Mouse (Mus musculus): ENCODE data around the gene Uvrag. TPM values are rescaled to one million over a fixed set of nuclear protein-coding genes. Genes with fewer than 3 reads are reported as not detected.

Uvrag gene
- polyA plus RNA-seq, 1 experiment from 2014 or later, result 25.1 TPM

GRCm38 (mm10) chr7:99147494-99147893 is 6.6 kb upstream of the Uvrag start:
- Histone ChIP-seq H3K4me1 (ENCODE audit: insufficient read depth) (peaks cover 4% of the 10 kb centered on the region; the same call in 1 of the 2 replicates), H3K27ac (ENCODE audit: low read depth) (no peak overlapping the region), H3K9me3 (ENCODE audit: low read depth, low read length) (no peaks in the 10 kb centered on the region), H3K9ac (no peak overlapping the region), H3K36me3 (ENCODE audit: insufficient read depth) (no peaks in the 10 kb centered on the region), H3K27me3 (ENCODE audit: insufficient read depth, low read length) (no peaks in the 10 kb centered on the region), H3K4me2 (no peak overlapping the region), H3K4me3 (ENCODE audit: low read depth, low read length) (no peak overlapping the region)
- no peak for ATAC-seq (ENCODE audit: insufficient read depth)
- TF ChIP-seq CTCF (IDR thresholded peaks at IDR 0.05; ENCODE audit: low read depth), result no peak
- no peak for DNase-seq
- WGBS, result 70% methylated on average over 7 of the region's 7 CpGs

GRCm38 (mm10) chr7:99146906-99147305 is 6.0 kb upstream of the Uvrag start:
- Histone ChIP-seq H3K27ac (ENCODE audit: low read depth) (no peak overlapping the region), H3K4me1 (ENCODE audit: insufficient read depth) (peaks cover 4% of the 10 kb centered on the region; the same call in 1 of the 2 replicates), H3K4me2 (no peak overlapping the region), H3K9me3 (ENCODE audit: low read depth, low read length) (no peaks in the 10 kb centered on the region), H3K4me3 (ENCODE audit: low read depth, low read length) (no peak overlapping the region), H3K36me3 (ENCODE audit: insufficient read depth) (no peaks in the 10 kb centered on the region), H3K9ac (no peak overlapping the region), H3K27me3 (ENCODE audit: insufficient read depth, low read length) (no peaks in the 10 kb centered on the region)
- ATAC-seq (ENCODE audit: insufficient read depth) (no peak), DNase-seq (no peak)
- no peak for TF ChIP-seq CTCF (IDR thresholded peaks at IDR 0.05; ENCODE audit: low read depth)
- WGBS, result 59% methylated on average over 7 of the region's 7 CpGs

DNA sequence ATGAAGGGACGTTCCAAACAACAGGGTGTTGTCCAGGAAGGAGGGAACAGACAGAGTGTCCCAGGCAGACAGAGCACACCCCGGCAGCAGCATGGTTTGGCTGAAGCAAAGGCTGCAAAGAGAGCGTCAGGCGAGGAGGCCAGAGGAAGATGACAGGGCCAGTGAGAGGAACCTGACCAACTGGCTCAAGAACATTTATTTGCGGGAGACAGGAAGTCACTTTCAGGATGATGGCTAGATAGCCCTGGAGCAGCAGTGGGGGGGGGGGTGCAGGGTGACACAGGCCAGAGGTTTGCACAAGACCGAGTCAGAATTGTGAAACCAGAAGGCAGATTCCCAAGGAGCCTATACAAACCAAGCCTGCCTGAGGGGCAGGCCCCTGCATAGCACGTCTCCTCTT is 5.1 kb upstream of the Uvrag start:
- TF ChIP-seq CTCF (IDR thresholded peaks at IDR 0.05; ENCODE audit: low read depth), result no peak
- Histone ChIP-seq H3K27ac (ENCODE audit: low read depth) (no peak overlapping the region), H3K4me3 (ENCODE audit: low read depth, low read length) (no peak overlapping the region), H3K36me3 (ENCODE audit: insufficient read depth) (no peaks in the 10 kb centered on the region), H3K9ac (no peak overlapping the region), H3K9me3 (ENCODE audit: low read depth, low read length) (no peaks in the 10 kb centered on the region), H3K27me3 (ENCODE audit: insufficient read depth, low read length) (no peaks in the 10 kb centered on the region), H3K4me1 (ENCODE audit: insufficient read depth) (peaks cover 4% of the 10 kb centered on the region; the same call in 1 of the 2 replicates), H3K4me2 (no peak overlapping the region)
- ATAC-seq (ENCODE audit: insufficient read depth), result no peak
- peak; percentile 42 for DNase-seq
- WGBS, result 26% methylated on average over 7 of the region's 7 CpGs

DNA sequence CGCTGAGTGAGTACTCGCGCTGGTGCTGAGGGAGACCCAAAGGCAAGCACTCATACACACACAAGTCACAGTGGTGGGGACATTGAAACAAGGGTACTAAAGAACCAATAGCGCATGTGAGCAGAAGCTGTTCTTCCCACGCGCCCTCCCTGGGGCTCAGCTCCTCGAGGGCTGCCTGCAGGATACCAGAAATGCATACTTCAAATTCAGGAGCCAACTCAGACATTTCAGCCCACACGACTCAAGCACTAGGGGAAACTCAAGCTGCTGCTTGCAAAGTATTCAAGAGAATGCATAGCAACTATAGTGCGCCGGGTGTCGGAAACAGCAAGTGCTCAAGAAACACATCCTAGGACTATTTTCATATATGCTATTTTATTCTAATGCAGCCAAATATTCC is 3.7 kb upstream of the Uvrag start:
- no peak for TF ChIP-seq CTCF (IDR thresholded peaks at IDR 0.05; ENCODE audit: low read depth)
- Histone ChIP-seq H3K27ac (ENCODE audit: low read depth) (no peak overlapping the region), H3K4me3 (ENCODE audit: low read depth, low read length) (no peak overlapping the region), H3K36me3 (ENCODE audit: insufficient read depth) (no peaks in the 10 kb centered on the region), H3K9me3 (ENCODE audit: low read depth, low read length) (no peaks in the 10 kb centered on the region), H3K4me2 (no peak overlapping the region), H3K4me1 (ENCODE audit: insufficient read depth) (peaks cover 6% of the 10 kb centered on the region; the same call in 1 of the 2 replicates), H3K27me3 (ENCODE audit: insufficient read depth, low read length) (no peaks in the 10 kb centered on the region), H3K9ac (no peak overlapping the region)
- WGBS, result 52% methylated on average over 11 of the region's 11 CpGs
- ATAC-seq (ENCODE audit: insufficient read depth) (no peak), DNase-seq (peak; percentile 24)

DNA sequence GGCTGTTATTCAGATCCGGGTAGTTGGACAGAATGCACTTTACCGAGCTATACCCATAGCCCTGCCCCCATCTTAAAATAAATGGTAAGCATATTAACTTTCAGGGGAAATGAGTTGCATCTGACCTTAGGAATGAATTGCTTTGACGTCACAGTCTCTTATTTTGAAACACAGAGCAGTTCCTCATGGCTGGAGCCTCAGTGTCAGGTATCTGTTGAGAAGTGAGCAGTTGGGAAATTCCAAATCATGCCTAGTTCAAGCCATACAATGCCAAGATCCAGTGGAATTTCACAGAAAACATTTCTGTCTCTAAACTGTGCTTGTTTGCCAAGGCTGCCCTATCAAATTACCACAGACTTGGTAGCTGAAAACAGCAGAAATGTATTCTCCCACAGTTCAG is 2.3 kb upstream of the Uvrag start:
- TF ChIP-seq CTCF (IDR thresholded peaks at IDR 0.05; ENCODE audit: low read depth), result no peak
- peaks cover 13% of the 10 kb centered on the region; the same call in 1 of the 2 replicates for H3K4me1 ChIP-seq (ENCODE audit: insufficient read depth)
- no peaks in the 10 kb centered on the region for H3K9me3 ChIP-seq (ENCODE audit: low read depth, low read length)
- no peak overlapping the region for H3K4me2 ChIP-seq
- H3K9ac ChIP-seq, result no peak overlapping the region
- ATAC-seq (ENCODE audit: insufficient read depth) (no peak), DNase-seq (no peak)
- no peaks in the 10 kb centered on the region for H3K36me3 ChIP-seq (ENCODE audit: insufficient read depth)
- H3K27me3 ChIP-seq (ENCODE audit: insufficient read depth, low read length), result no peaks in the 10 kb centered on the region
- no peak overlapping the region for H3K4me3 ChIP-seq (ENCODE audit: low read depth, low read length)
- WGBS, result 65% methylated on average over 3 of the region's 3 CpGs
- no peak overlapping the region for H3K27ac ChIP-seq (ENCODE audit: low read depth)

- Histone ChIP-seq H3K9me3 (ENCODE audit: low read depth, low read length) (no peaks in the 10 kb centered on the region), H3K9ac (peak overlapping the region; percentile 14), H3K27ac (ENCODE audit: low read depth) (no peak overlapping the region), H3K4me2 (peak overlapping the region; percentile 83), H3K36me3 (ENCODE audit: insufficient read depth) (no peaks in the 10 kb centered on the region), H3K27me3 (ENCODE audit: insufficient read depth, low read length) (no peaks in the 10 kb centered on the region), H3K4me3 (ENCODE audit: low read depth, low read length) (peak overlapping the region; percentile 98), H3K4me1 (ENCODE audit: insufficient read depth) (peaks cover 13% of the 10 kb centered on the region; the same call in 1 of the 2 replicates)
- WGBS, result 29% methylated on average over 12 of the region's 12 CpGs
- ATAC-seq (ENCODE audit: insufficient read depth), result no peak
- no peak for TF ChIP-seq CTCF (IDR thresholded peaks at IDR 0.05; ENCODE audit: low read depth)
- no peak for DNase-seq
Observed at GRCm38 (mm10) chr7:99141919-99142606, 1.1 kb upstream of the Uvrag start.

DNA sequence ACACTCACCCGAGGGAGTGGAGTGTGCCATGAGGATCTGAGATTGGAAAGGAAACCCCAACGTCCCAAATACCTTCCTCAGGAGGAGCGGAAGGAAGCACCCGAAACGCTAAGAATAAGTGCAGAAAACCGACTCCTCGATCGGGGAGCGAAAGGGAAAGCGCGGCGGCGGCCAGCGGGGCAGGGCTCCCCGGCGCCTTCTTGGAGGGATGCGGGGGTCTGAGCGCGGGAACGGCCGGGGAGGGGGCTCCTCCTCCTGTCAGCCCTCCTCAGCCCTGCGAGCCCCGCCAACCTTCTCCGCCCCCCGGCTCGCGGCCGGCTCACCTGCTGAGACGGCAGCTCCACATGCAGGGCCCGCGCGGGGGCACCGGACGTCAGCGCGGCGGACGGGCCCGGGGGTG is 430 bp downstream of the Uvrag start:
- Histone ChIP-seq H3K27me3 (ENCODE audit: insufficient read depth, low read length) (no peaks in the 10 kb centered on the region), H3K27ac (ENCODE audit: low read depth) (peak overlapping the region; percentile 85), H3K4me3 (ENCODE audit: low read depth, low read length) (peak overlapping the region; percentile 98), H3K4me1 (ENCODE audit: insufficient read depth) (peaks cover 12% of the 10 kb centered on the region; the same call in 1 of the 2 replicates), H3K9me3 (ENCODE audit: low read depth, low read length) (no peaks in the 10 kb centered on the region), H3K36me3 (ENCODE audit: insufficient read depth) (no peaks in the 10 kb centered on the region), H3K9ac (peak overlapping the region; percentile 82), H3K4me2 (peak overlapping the region; percentile 83)
- under 1% methylated on average over 39 of the region's 39 CpGs for WGBS
- DNase-seq, result peak; percentile 27
- TF ChIP-seq CTCF (IDR thresholded peaks at IDR 0.05; ENCODE audit: low read depth), result no peak
- ATAC-seq (ENCODE audit: insufficient read depth), result no peak; the same call in 1 of the 2 replicates
